Mouse (Mus musculus): ENCODE measurements at regions not wholly inside any gene's neighbourhood (a gene's known extent, or its start where the extent isn't known, plus 50 kb on each side); places are given as distances from the start of the nearest gene placed in this dataset.
"Not testable (repeated sequence)": the region's sequence is repeated elsewhere in the genome, so short reads cannot be mapped to it uniquely, and the experiment has no call there.

- DNase-seq = no peak
Observed at GRCm38 (mm10) chr4:153160115-153160514, 322.5 kb downstream of the Ajap1 start.

DNA sequence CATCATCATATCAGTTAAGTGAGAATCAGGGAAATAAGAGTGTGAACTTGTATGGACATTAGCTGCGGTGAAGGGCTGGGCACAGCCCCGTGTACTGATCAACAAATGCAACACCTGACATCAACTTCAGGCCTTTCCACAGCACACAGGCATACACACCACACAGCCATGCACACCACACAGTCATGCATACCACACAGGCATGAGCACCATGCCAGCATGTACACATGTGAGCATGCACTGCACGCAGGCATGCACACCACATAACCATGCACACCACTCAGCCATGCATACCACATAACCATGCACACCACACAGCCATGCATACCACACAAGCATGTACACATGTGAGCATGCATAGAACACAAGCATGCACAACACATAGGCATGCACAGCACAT lies 325.0 kb downstream of the Ajap1 start:
- DNase-seq = no peak

DNA sequence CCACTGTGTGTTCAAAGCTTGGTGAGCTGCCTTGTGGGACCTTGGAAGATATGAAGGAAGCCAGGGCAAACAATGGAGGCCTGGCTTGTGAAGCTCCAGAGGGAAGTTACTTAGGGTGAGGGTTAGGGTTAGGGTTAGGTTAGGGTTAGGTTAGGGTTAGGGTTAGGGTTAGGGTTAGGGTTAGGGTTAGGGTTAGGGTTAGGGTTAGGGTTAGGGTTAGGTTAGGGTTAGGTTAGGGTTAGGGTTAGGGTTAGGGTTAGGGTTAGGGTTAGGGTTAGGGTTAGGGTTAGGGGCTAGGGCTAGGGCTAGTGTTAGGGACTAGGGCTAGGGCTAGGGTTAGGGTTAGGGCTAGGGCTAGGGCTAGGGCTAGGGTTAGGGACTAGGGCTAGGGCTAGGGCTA lies 329.7 kb downstream of the Ajap1 start:
- not testable (repeated sequence) for DNase-seq

- DNase-seq = peak; percentile 4
Observed at GRCm38 (mm10) chr4:153133147-153133546, 349.5 kb downstream of the Ajap1 start.

- DNase-seq = no peak
Observed at GRCm38 (mm10) chr4:153129345-153129744, 353.3 kb downstream of the Ajap1 start.

- DNase-seq = no peak
Observed at GRCm38 (mm10) chr4:153128162-153128561, 354.4 kb downstream of the Ajap1 start.

GRCm38 (mm10) chr4:153120480-153120879 lies 362.1 kb downstream of the Ajap1 start:
- DNase-seq = no peak

GRCm38 (mm10) chr4:153119647-153120102 lies 362.9 kb downstream of the Ajap1 start:
- DNase-seq = no peak

GRCm38 (mm10) chr4:153118824-153119646 lies 363.6 kb downstream of the Ajap1 start:
- no peak for DNase-seq

DNA sequence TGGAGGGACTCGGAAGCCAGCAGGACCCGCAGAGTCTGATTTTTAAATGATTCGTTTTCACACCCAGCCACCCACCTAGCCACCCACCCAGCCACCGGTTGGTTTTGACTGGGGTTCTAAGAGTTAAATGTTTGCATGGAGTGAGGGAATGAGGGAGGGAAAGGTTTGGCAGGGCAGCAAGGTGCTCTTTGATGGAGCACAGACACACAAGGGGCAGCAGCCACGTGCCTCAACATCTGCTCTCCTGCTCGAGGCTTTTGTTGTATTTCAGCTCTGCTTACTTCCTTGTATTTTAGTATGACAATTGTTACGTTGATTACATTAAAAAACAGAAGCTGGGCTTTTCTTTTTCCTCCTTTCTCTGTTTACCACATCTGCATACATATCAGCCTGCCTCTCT lies 367.6 kb downstream of the Ajap1 start:
- no peak for DNase-seq

DNA sequence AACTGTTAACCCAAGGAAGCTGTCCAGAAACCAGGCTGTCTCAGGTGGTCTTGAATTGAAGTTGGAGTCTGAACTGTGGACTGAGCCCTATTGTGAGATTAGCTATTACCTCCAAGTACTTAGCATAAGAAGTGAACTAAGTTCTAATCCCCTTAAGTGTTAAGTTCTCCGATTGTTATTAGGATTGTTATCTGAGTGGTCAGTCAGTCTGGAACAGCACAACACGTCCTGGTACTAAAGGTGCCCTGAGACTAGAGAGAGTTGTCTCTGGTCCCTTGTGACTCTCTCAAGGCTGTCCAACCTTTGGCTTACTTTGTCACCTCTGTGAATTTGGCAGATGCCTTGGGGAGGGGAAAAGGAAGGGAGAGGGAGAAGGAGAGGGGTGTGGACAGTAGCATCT lies 369.0 kb downstream of the Ajap1 start:
- no peak for DNase-seq

DNA sequence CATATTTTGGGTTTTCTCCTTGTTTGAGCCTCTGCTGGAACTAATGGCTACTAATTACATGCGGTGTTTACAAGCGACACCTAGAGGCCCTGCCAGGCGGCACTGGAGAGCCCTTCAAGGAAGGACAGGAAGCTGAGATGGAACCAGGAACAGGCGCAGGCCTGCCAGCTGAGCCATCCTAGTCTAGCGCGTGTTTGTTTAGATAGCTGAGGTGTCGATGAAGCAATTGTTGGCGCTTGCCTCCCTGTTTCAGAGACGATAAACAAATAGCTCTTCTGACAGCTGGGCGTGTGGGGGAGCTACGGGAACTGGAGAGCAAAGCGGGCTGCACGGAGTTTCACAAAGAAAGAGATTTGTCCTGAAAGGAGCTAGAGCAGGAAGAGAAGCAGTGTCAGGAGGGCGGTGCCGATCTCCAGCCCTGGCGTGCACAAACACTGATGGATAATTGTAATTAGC lies 372.3 kb downstream of the Ajap1 start:
- peak; percentile 6 for DNase-seq

DNA sequence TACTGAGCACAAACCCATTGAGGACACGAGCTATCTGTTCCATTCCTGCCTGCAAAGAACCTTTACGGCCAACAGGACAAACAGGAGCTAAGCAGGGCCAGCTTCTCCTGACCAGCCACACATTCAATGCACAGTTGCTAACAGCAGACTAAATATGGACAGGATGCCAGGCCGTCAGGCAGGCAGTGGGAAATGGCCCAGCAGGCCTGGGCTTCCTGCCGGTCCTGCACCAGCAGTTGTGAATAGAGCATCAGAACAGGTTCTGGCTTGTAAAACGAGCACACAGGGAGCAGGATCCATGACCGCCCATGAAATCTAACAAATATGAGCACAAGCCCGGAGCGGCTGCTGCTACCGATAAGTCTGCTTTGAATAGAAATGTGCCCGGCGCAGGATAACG lies 384.0 kb downstream of the Ajap1 start:
- DNase-seq = no peak

- no peak for DNase-seq
Observed at GRCm38 (mm10) chr4:153097601-153098000, 385.0 kb downstream of the Ajap1 start.

DNA sequence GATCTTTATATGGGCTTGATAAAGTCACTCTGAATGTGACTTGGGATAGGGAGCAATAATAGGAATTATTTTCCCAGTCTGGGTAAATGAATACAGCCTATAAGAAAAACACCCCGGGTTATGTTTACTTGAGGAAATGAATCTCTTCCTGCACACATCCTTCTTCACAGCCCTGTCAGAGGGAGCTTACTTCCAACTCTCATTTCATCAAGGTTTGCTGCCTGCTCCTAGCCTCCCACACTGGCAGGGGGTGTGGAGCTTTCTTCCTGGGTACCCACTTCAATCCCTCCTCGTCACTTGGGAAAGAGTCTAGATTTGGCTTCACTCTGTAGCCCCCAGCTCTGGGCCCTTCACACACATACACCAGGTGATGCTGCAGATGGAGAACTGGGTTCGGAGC lies 389.5 kb downstream of the Ajap1 start:
- no peak for DNase-seq

- DNase-seq = no peak
Observed at GRCm38 (mm10) chr4:153082166-153082565, 400.4 kb downstream of the Ajap1 start.

GRCm38 (mm10) chr4:153074590-153074989 lies 408.0 kb downstream of the Ajap1 start:
- DNase-seq = no peak

DNA sequence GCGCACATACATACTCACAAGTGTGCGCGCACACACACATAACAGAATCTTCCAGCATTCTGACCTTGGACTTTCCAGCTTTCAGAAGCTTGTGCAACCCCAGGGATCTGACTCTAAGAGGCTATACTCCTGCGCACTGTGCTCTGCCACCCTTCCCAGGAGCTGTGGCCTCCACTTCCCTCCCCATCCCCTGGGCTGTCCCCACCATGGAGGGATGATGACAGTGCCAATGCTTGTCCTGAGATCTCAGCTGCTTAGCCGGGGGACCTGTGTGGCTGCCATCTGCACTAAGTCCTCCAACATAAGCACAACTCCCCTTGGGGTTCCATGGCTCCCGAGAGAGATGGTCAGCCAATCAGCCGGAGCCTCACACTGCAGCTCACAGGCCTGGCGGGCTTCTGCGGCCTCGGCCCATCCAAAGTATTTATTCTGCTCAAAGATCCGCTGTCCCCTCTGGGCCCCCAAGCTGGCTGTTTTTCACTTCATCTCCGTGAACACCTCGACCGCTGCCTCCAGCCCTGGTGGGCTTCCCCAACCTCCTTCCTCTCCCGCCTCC lies 412.3 kb downstream of the Ajap1 start:
- DNase-seq = no peak

GRCm38 (mm10) chr4:153068484-153069033 lies 414.1 kb downstream of the Ajap1 start:
- DNase-seq = no peak

GRCm38 (mm10) chr4:153064021-153064605 lies 418.5 kb downstream of the Ajap1 start:
- no peak for DNase-seq

- DNase-seq = no peak
Observed at GRCm38 (mm10) chr4:153063402-153063801, 419.2 kb downstream of the Ajap1 start.

DNA sequence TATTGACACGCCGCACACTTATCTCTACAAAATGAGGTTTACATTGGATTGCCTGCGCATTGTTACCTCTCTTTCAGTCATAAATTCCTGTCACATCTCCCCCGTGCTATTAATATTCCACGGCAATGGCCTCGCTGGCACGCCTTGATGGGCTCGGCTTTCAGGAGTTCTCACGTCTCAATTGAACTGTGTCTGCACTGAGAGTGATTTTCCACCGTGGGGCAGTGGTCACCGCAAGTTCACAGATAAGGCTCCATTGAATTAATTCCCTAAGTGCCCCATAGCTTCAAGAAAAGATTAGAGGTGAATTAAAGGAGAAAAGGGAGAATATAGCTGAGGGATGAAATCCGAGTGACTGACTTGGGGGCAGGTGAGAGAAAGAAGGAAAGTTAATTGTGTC lies 424.5 kb downstream of the Ajap1 start:
- DNase-seq = no peak

- no peak for DNase-seq
Observed at GRCm38 (mm10) chr4:153023711-153024110, 458.9 kb downstream of the Ajap1 start.

Data from adrenal gland, postnatal 14 days (tissue).